Comparison of ENCODE assay signal across 26 mouse cellular contexts in genomic region chr14:103561383-103562096, GRCm38 (mm10). TPM values are rescaled to one million over a fixed set of nuclear protein-coding genes. Genes with fewer than 3 reads are reported as not detected.
A peak's percentile ranks its signal among the peaks of the same experiment; 100 is the strongest.
DNase-seq lines count a peak whose midpoint lies in the region; ATAC-seq and TF ChIP-seq lines count a peak whose summit lies in the region.
"Had no signal": no experiment of that assay in that cellular context is flagged by ENCODE, and none has a peak within 500 bp of the region (broad histone marks: within the 10 kb centered on the region; RNA-seq: fewer than 3 reads in every experiment).

No protein-coding gene starts in this region.

- H3K27ac ChIP-seq in forebrain, postnatal 0 days (ENCODE audit: low read depth, low read length) = no peak overlapping the region
- H3K27ac ChIP-seq in forebrain, embryonic 11.5 days (ENCODE audit: low read depth, low read length) = no peak overlapping the region
- no peak overlapping the region for H3K27ac ChIP-seq in layer of hippocampus, adult 2 months
- H3K27ac ChIP-seq in midbrain, embryonic 16.5 days (ENCODE audit: low read length) = no peak overlapping the region
- no peak overlapping the region for H3K27ac ChIP-seq in midbrain, embryonic 10.5 days (replicated peaks)
- H3K27ac ChIP-seq: forebrain, embryonic 10.5 days; heart, adult 2 months; heart, embryonic 10.5 days; heart, embryonic 13.5 days; hindbrain, embryonic 12.5 days had no signal

- no peak for ATAC-seq in forebrain, postnatal 0 days
- no peak for ATAC-seq in forebrain, embryonic 11.5 days (replicated peaks; ENCODE audit: low FRiP score)
- ATAC-seq in midbrain, embryonic 16.5 days = peak; percentile 54
- ATAC-seq: CD4-positive, CD25-positive, alpha-beta regulatory T cell, adult 4 months; intestine, postnatal 0 days; Patski had no signal

- no peak overlapping the region for H3K4me2 ChIP-seq in forebrain, postnatal 0 days (ENCODE audit: low read depth)
- H3K4me2 ChIP-seq in forebrain, embryonic 11.5 days (ENCODE audit: low read depth, low read length, severe bottlenecking) = no peak overlapping the region
- no peak overlapping the region for H3K4me2 ChIP-seq in midbrain, embryonic 16.5 days (ENCODE audit: low read length)
- H3K4me2 ChIP-seq: heart, embryonic 13.5 days; hindbrain, embryonic 12.5 days had no signal

- H3K4me1 ChIP-seq in forebrain, postnatal 0 days (ENCODE audit: insufficient read depth) = no peaks in the 10 kb centered on the region
- H3K4me1 ChIP-seq in forebrain, embryonic 11.5 days (replicated peaks; ENCODE audit: control insufficient read depth, insufficient read depth, low read length) = no peaks in the 10 kb centered on the region; the same call in 1 of the 2 replicates
- H3K4me1 ChIP-seq in midbrain, embryonic 16.5 days (ENCODE audit: control insufficient read depth, insufficient read depth, low read length) = peaks cover 3% of the 10 kb centered on the region; the same call in 1 of the 2 replicates
- H3K4me1 ChIP-seq in midbrain, embryonic 10.5 days = no peaks in the 10 kb centered on the region
- H3K4me1 ChIP-seq: heart, embryonic 10.5 days; heart, embryonic 13.5 days; hindbrain, embryonic 12.5 days had no signal

- 31% methylated on average over 8 of the region's 8 CpGs for WGBS in forebrain, postnatal 0 days
- 63% methylated on average over 8 of the region's 8 CpGs for WGBS in forebrain, embryonic 11.5 days
- 63% methylated on average over 8 of the region's 8 CpGs for WGBS in midbrain, embryonic 16.5 days
- WGBS in midbrain, embryonic 10.5 days = 89% methylated on average over 8 of the region's 8 CpGs

- no peak overlapping the region for H3K9ac ChIP-seq in forebrain, postnatal 0 days
- no peak overlapping the region for H3K9ac ChIP-seq in forebrain, embryonic 11.5 days (ENCODE audit: low read length)
- H3K9ac ChIP-seq in midbrain, embryonic 16.5 days (ENCODE audit: low read depth, low read length) = no peak overlapping the region
- H3K9ac ChIP-seq: heart, embryonic 13.5 days; hindbrain, embryonic 12.5 days had no signal

- DNase-seq in forebrain, postnatal 0 days = peak; percentile 33
- DNase-seq in forebrain, embryonic 11.5 days (ENCODE audit: low spot score) = no peak
- DNase-seq in layer of hippocampus, adult 2 months (ENCODE audit: low spot score in 2 of 2) = no peak
- DNase-seq in layer of hippocampus, adult 11-12 months (ENCODE audit: low spot score) = no peak
- no peak for DNase-seq in midbrain, embryonic 10.5 days (ENCODE audit: low spot score)
- DNase-seq in Muller cell, postnatal 12 days (ENCODE audit: inconsistent ontology term) = no peak
- DNase-seq: adrenal gland, postnatal 10 days; adrenal gland, postnatal 36 days; cerebellum, adult 18-20 months; cerebellum, adult 9-10 months; cerebellum, postnatal 14 days; gastrocnemius, postnatal 10 days; gastrocnemius, postnatal 36 days; heart, adult 2 months; heart, postnatal 14 days; heart, postnatal 4 days had no signal

- no peaks in the 10 kb centered on the region for H3K9me3 ChIP-seq in forebrain, postnatal 0 days (ENCODE audit: low read length)
- H3K9me3 ChIP-seq in forebrain, embryonic 11.5 days (ENCODE audit: control insufficient read depth, low read length) = no peaks in the 10 kb centered on the region
- no peaks in the 10 kb centered on the region for H3K9me3 ChIP-seq in midbrain, embryonic 16.5 days (replicated peaks; ENCODE audit: control insufficient read depth, low read length, poor library complexity, severe bottlenecking)
- H3K9me3 ChIP-seq in midbrain, embryonic 10.5 days (replicated peaks) = no peaks in the 10 kb centered on the region
- H3K9me3 ChIP-seq: forebrain, embryonic 10.5 days; heart, embryonic 10.5 days; heart, embryonic 13.5 days; hindbrain, embryonic 12.5 days had no signal

- H3K4me3 ChIP-seq in forebrain, postnatal 0 days (ENCODE audit: low read depth, low read length) = no peak overlapping the region
- H3K4me3 ChIP-seq in forebrain, embryonic 11.5 days (ENCODE audit: low read depth, low read length) = no peak overlapping the region
- no peak overlapping the region for H3K4me3 ChIP-seq in layer of hippocampus, adult 2 months
- no peak overlapping the region for H3K4me3 ChIP-seq in midbrain, embryonic 16.5 days (ENCODE audit: low read depth, low read length)
- no peak overlapping the region for H3K4me3 ChIP-seq in midbrain, embryonic 10.5 days
- H3K4me3 ChIP-seq: forebrain, embryonic 10.5 days; heart, adult 2 months; heart, embryonic 10.5 days; heart, embryonic 13.5 days; hindbrain, embryonic 12.5 days had no signal

- H3K27me3 ChIP-seq in forebrain, postnatal 0 days (ENCODE audit: insufficient read depth, low read length) = no peaks in the 10 kb centered on the region
- H3K27me3 ChIP-seq in forebrain, embryonic 11.5 days (ENCODE audit: control insufficient read depth, insufficient read depth, low read length) = no peaks in the 10 kb centered on the region
- no peaks in the 10 kb centered on the region for H3K27me3 ChIP-seq in midbrain, embryonic 16.5 days (ENCODE audit: control insufficient read depth, insufficient read depth, low read depth, low read length)
- no peaks in the 10 kb centered on the region for H3K27me3 ChIP-seq in midbrain, embryonic 10.5 days (ENCODE audit: low read depth, poor library complexity, severe bottlenecking)
- H3K27me3 ChIP-seq: heart, embryonic 13.5 days; hindbrain, embryonic 12.5 days; Patski had no signal

- TF ChIP-seq CTCF in forebrain, postnatal 0 days (IDR thresholded peaks at IDR 0.05; ENCODE audit: low read depth) = peak; percentile 49
- peak; percentile 63 for TF ChIP-seq CTCF in layer of hippocampus, adult 2 months (conservative IDR thresholded peaks at IDR 0.05)

- no peaks in the 10 kb centered on the region for H3K36me3 ChIP-seq in forebrain, postnatal 0 days (ENCODE audit: insufficient read depth)
- no peaks in the 10 kb centered on the region for H3K36me3 ChIP-seq in forebrain, embryonic 11.5 days (ENCODE audit: control insufficient read depth, insufficient read depth, low read length)
- no peaks in the 10 kb centered on the region for H3K36me3 ChIP-seq in midbrain, embryonic 16.5 days (ENCODE audit: control insufficient read depth, insufficient read depth, low read length)
- H3K36me3 ChIP-seq in midbrain, embryonic 10.5 days = no peaks in the 10 kb centered on the region
- H3K36me3 ChIP-seq: forebrain, embryonic 10.5 days; heart, embryonic 10.5 days; heart, embryonic 13.5 days; hindbrain, embryonic 12.5 days had no signal

RNA-seq across cellular contexts. Expression of gene Scel, which starts 48.4 kb away (rescaled TPM):
- 0.29 and 1.1 TPM in 2 replicates for total RNA-seq in forebrain, postnatal 0 days (2014; rRNA removed)
- 0.19 and 0.30 TPM in 2 replicates for polyA plus RNA-seq in forebrain, postnatal 0 days (2015; fragmentation: Nextera tagmentation; extraction: Ambion mirVana)
- polyA plus RNA-seq in forebrain, embryonic 11.5 days (2014; fragmentation: Nextera tagmentation; extraction: Ambion mirVana) = 0.47 and 0.91 TPM in 2 replicates
- total RNA-seq in layer of hippocampus, adult 2 months (2021) = 1 to 10 TPM in 1 of 2 experiments, under 1 TPM in 1; 0.87 to 1.1 TPM
- 0.16 and 0.34 TPM in 2 replicates for polyA plus RNA-seq in midbrain, embryonic 16.5 days (2015; fragmentation: Nextera tagmentation; extraction: Ambion mirVana)
- 0.22 and 0.38 TPM in 2 replicates for polyA plus RNA-seq in midbrain, embryonic 10.5 days (2016; fragmentation: Nextera tagmentation; extraction: Ambion mirVana)
- total RNA-seq: adrenal gland, postnatal 10 days; granulocyte monocyte progenitor cell, adult 5-6 weeks had no signal
- polyA plus RNA-seq: C2C12 had no signal
